Mouse (Mus musculus) megakaryocyte, embryonic 14.5 days (primary cell): Measurements from ENCODE around the gene Rhbdd2. TPM values are rescaled to one million over a fixed set of nuclear protein-coding genes. Genes with fewer than 3 reads are reported as not detected.

Experiments
- H3K27me3 ChIP-seq: replicated peaks from 2 replicates; pipeline ENCODE3; 2012; ENCODE audit warnings: inconsistent platforms
- H3K36me3 ChIP-seq: replicated peaks from 2 replicates; pipeline ENCODE3; 2012; ENCODE audit warnings: low read length, inconsistent platforms, mixed read lengths
- H3K4me1 ChIP-seq: 2 replicates; pipeline ENCODE4 v1.6.1; 2012; ENCODE audit warnings: inconsistent platforms
- H3K4me3 ChIP-seq: replicated peaks from 2 replicates; pipeline ENCODE3; 2012; ENCODE audit warnings: moderate library complexity, mild to moderate bottlenecking, inconsistent platforms
- H3K9me3 ChIP-seq: 2 replicates; pipeline ENCODE4 v1.6.1; 2012; ENCODE audit warnings: inconsistent platforms
- FLI1 ChIP-seq: IDR thresholded peaks from 2 replicates; pipeline ENCODE4 v1.6.1; 2012; ENCODE audit warnings: low read length, inconsistent platforms, mixed read lengths
- GATA1 ChIP-seq: IDR thresholded peaks from 3 replicates; pipeline ENCODE4 v1.6.1; 2012; ENCODE audit warnings: mixed read lengths, low read length, inconsistent platforms, borderline replicate concordance
- polyA plus RNA-seq: library from polyadenylated mRNA; stranded (reverse); fragments of >175 nt; gene quantifications from 2 replicates; pipeline ENCODE4 v1.2.3, GENCODE M21; 2012; ENCODE audit warnings: low replicate concordance; ENCODE audit not compliant: insufficient read depth

Rhbdd2 gene
- polyA plus RNA-seq, 1 experiment, result 12.9 TPM

DNA sequence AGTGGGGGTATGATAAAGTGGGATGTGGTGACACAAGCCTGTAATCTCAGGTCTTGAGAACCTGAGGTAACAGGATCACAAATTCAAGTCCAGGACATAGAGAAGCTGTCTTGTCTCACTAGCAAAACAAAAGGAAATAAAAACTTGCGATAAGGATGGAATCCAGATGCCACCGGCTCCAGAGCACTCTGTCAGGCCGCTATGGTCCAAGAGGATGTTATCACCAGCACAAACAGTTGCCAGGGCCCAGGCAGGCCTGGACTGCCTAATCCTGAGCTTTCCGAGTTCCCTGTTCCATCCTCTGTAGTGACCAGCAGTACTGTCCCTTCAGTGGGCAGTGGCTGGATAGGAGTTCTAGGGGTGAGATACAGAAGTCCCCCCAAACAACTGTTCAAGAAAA lies 27.5 kb downstream of the Rhbdd2 start:
- Histone ChIP-seq H3K9me3 (0 out of 2 replicates have a peak, but pooled peaks cover 2% of the 10 kb centered on the region), H3K36me3 (no peaks in the 10 kb centered on the region), H3K4me3 (no peak overlapping the region), H3K4me1 (peaks cover 6% of the 10 kb centered on the region; the same call in 1 of the 2 replicates), H3K27me3 (peaks cover 50% of the 10 kb centered on the region)
- no peak for TF ChIP-seq GATA1
- no peak for TF ChIP-seq FLI1

DNA sequence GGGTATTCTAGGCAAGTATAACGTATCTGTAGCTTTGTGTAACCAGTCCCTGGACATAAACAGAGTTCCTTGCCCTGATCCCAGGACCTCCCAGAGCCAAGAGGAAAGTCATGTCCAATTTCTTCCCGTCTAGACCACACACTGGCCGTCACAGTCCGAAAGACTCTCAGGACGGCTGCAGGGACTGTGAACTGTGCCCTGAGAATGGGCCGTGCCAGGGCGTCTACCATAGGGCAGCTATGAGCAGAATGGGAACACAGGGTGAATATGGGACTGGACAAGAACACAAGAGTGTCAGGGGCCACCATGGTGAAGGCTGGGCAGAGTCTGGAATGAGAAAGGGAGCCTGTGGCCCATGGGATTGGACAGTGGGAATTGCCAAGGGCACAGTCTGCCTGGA lies 28.1 kb downstream of the Rhbdd2 start:
- H3K4me1 ChIP-seq, result peaks cover 6% of the 10 kb centered on the region; the same call in 1 of the 2 replicates
- no peaks in the 10 kb centered on the region for H3K36me3 ChIP-seq
- H3K4me3 ChIP-seq, result no peak overlapping the region
- 0 out of 2 replicates have a peak, but pooled peaks cover 3% of the 10 kb centered on the region for H3K9me3 ChIP-seq
- peaks cover 51% of the 10 kb centered on the region for H3K27me3 ChIP-seq
- no peak for TF ChIP-seq FLI1
- TF ChIP-seq GATA1, result no peak

- TF ChIP-seq GATA1, result no peak
- TF ChIP-seq FLI1, result no peak
Measured at GRCm38 (mm10) chr5:135666890-135667289, 34.5 kb downstream of the Rhbdd2 start.

DNA sequence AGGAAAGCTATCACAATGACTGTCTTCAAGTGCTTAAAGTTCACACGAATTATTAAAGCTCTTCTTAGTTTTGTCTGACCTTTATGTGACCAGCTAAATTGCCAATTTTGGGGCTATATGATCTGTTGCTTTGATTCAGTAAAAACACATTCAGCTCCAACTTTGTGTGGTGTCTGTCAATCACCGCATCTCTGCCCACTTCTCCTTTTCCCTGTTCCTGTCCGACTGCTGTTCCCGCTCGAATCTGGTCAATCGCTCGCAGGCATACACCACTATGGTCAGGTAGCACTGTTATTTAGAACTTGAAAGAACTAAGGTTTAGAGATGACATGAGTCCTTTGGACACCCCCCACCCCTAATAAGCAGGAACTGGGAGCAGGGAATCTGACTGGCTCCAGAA lies 35.7 kb downstream of the Rhbdd2 start:
- Histone ChIP-seq H3K9me3 (peaks cover 10% of the 10 kb centered on the region), H3K36me3 (no peaks in the 10 kb centered on the region), H3K4me1 (peaks cover 16% of the 10 kb centered on the region), H3K27me3 (peaks cover 42% of the 10 kb centered on the region), H3K4me3 (no peak overlapping the region)
- TF ChIP-seq FLI1 (no peak), GATA1 (no peak)

More at GRCm38 (mm10) chr5:135666890-135667289, 34.5 kb downstream of the Rhbdd2 start:
- Histone ChIP-seq H3K9me3 (peaks cover 10% of the 10 kb centered on the region), H3K36me3 (no peaks in the 10 kb centered on the region), H3K4me1 (peaks cover 12% of the 10 kb centered on the region), H3K4me3 (no peak overlapping the region), H3K27me3 (peaks cover 39% of the 10 kb centered on the region)

- peaks cover 25% of the 10 kb centered on the region for H3K4me1 ChIP-seq
- H3K4me3 ChIP-seq, result no peak within 1 kb of the TSS
- peaks cover 51% of the 10 kb centered on the region for H3K27me3 ChIP-seq
- no peak for TF ChIP-seq GATA1
- no peak for TF ChIP-seq FLI1
- H3K9me3 ChIP-seq, result peaks cover 10% of the 10 kb centered on the region
- no peaks in the 10 kb centered on the region for H3K36me3 ChIP-seq
Measured at GRCm38 (mm10) chr5:135669741-135670275, 37.4 kb downstream of the Rhbdd2 start, which contains the start of gene Por. Gene Por (plus strand): TSS chr5:135670033.

GRCm38 (mm10) chr5:135670881-135671280 lies 38.5 kb downstream of the Rhbdd2 start:
- no peak for TF ChIP-seq FLI1
- no peak for TF ChIP-seq GATA1
- Histone ChIP-seq H3K36me3 (no peaks in the 10 kb centered on the region), H3K27me3 (peaks cover 58% of the 10 kb centered on the region), H3K4me1 (peaks cover 27% of the 10 kb centered on the region), H3K4me3 (no peak overlapping the region), H3K9me3 (peaks cover 5% of the 10 kb centered on the region)

- no peak for TF ChIP-seq FLI1
- TF ChIP-seq GATA1, result no peak
- Histone ChIP-seq H3K36me3 (no peaks in the 10 kb centered on the region), H3K4me1 (peaks cover 33% of the 10 kb centered on the region), H3K27me3 (peaks cover 59% of the 10 kb centered on the region), H3K4me3 (no peak overlapping the region), H3K9me3 (peaks cover 5% of the 10 kb centered on the region; the same call in 1 of the 2 replicates)
Measured at GRCm38 (mm10) chr5:135672509-135672908, 40.1 kb downstream of the Rhbdd2 start.

DNA sequence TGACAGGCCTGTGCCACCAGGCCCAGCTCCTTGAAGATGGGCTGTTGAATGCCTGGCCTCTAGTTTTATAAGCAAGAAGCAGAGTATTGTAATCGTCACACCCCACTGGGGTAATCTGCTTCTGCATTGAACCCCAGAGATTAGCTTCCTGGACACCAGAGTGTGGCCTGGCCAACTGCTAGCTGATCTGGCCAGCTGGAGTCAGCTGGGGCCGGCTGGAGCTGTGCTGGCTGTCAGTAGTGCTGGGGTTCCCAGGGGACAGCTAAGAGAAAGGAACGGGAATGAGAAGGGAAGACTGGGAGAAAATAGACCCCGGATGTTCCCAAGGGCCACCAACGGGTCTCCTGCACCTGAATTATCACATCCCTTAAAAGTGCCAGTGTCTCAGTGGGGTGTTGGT lies 40.6 kb downstream of the Rhbdd2 start:
- no peak overlapping the region for H3K4me3 ChIP-seq
- H3K4me1 ChIP-seq, result peaks cover 33% of the 10 kb centered on the region
- H3K9me3 ChIP-seq, result peaks cover 9% of the 10 kb centered on the region
- H3K27me3 ChIP-seq, result peaks cover 58% of the 10 kb centered on the region
- TF ChIP-seq FLI1, result no peak
- no peak for TF ChIP-seq GATA1
- no peaks in the 10 kb centered on the region for H3K36me3 ChIP-seq

DNA sequence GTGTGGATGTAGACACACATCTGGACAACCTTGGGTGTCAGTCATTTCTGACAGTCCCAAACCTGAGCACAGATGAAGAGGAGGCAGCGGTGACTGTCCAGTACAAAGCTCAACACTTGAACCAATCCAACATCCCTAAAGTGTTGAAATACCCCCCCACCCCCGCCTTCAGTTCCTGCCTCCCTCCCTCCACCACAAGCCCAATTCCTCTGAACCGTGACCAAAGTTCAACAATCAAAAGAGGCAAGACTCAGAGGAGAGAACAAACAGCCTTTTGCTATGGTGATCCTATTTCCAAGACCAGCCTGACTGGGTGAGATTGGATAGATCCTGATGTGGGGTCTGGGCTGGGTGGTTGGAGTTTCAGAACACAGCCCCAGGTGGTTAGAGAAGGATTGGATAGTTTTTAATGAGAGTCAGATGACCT lies 41.9 kb downstream of the Rhbdd2 start:
- TF ChIP-seq FLI1 (no peak), GATA1 (no peak)
- H3K4me3 ChIP-seq, result peak overlapping the region; percentile 68
- no peaks in the 10 kb centered on the region for H3K36me3 ChIP-seq
- peaks cover 33% of the 10 kb centered on the region for H3K4me1 ChIP-seq
- H3K27me3 ChIP-seq, result peaks cover 57% of the 10 kb centered on the region
- peaks cover 11% of the 10 kb centered on the region for H3K9me3 ChIP-seq

GRCm38 (mm10) chr5:135674821-135675220 lies 42.4 kb downstream of the Rhbdd2 start:
- TF ChIP-seq FLI1, result no peak
- no peak for TF ChIP-seq GATA1
- H3K27me3 ChIP-seq, result peaks cover 58% of the 10 kb centered on the region
- peak overlapping the region; percentile 23 for H3K4me3 ChIP-seq
- peaks cover 11% of the 10 kb centered on the region for H3K9me3 ChIP-seq
- H3K36me3 ChIP-seq, result no peaks in the 10 kb centered on the region
- H3K4me1 ChIP-seq, result peaks cover 31% of the 10 kb centered on the region
